Mouse (Mus musculus) limb, embryonic 14.5 days (tissue): ENCODE data around the gene Tmprss7. TPM values are rescaled to one million over a fixed set of nuclear protein-coding genes. Genes with fewer than 3 reads are reported as not detected.

Experiments used
- ATAC-seq: fragments of 200-750 bp; cut with Nextera tagmentation; 2 replicates; pipeline ENCODE4 v1.8.0; 2017; ENCODE audit warnings: low read depth, moderate number of reproducible peaks, moderate TSS enrichment; ENCODE audit not compliant: low FRiP score
- DNase-seq: peaks from one replicate; pipeline ENCODE4 v3.0.0-alpha.2; 2015; ENCODE audit warnings: low spot score
- H3K27ac ChIP-seq: fragments of 300-500 bp; sonication (generic); replicated peaks from 2 replicates; pipeline ENCODE4 v1.5.1; 2014; ENCODE audit warnings: low read depth, mild to moderate bottlenecking, low read length, moderate library complexity, mixed read lengths
- H3K27me3 ChIP-seq: fragments of 300-500 bp; sonication (generic); 2 replicates; pipeline ENCODE4 v1.6.1; 2014; ENCODE audit warnings: low read length, mixed read lengths; ENCODE audit not compliant: control insufficient read depth, insufficient read depth
- H3K36me3 ChIP-seq: fragments of 300-500 bp; sonication (generic); 2 replicates; pipeline ENCODE4 v1.6.1; 2014; ENCODE audit warnings: mild to moderate bottlenecking, low read length, moderate library complexity, mixed read lengths; ENCODE audit not compliant: control insufficient read depth, insufficient read depth
- H3K4me1 ChIP-seq: fragments of 300-500 bp; sonication (generic); 2 replicates; pipeline ENCODE4 v1.6.1; 2014; ENCODE audit warnings: antibody characterized with exemption, low read length, mixed read lengths; ENCODE audit not compliant: control insufficient read depth, insufficient read depth
- H3K4me2 ChIP-seq: fragments of 300-500 bp; sonication (generic); replicated peaks from 2 replicates; pipeline ENCODE4 v1.6.1; 2014; ENCODE audit warnings: low read depth, mild to moderate bottlenecking, low read length, moderate library complexity; ENCODE audit not compliant: severe bottlenecking
- H3K4me3 ChIP-seq: fragments of 300-500 bp; sonication (generic); replicated peaks from 2 replicates; pipeline ENCODE4 v1.5.1; 2014; ENCODE audit warnings: low read length
- H3K9ac ChIP-seq: fragments of 300-500 bp; sonication (generic); 2 replicates; pipeline ENCODE4 v1.6.1; 2014; ENCODE audit warnings: mild to moderate bottlenecking, low read depth, low read length, moderate library complexity; ENCODE audit not compliant: severe bottlenecking
- H3K9me3 ChIP-seq: fragments of 300-500 bp; sonication (generic); 2 replicates; pipeline ENCODE4 v1.6.1; 2016; ENCODE audit warnings: low read length; ENCODE audit not compliant: control insufficient read depth
- POLR2A ChIP-seq: fragments of 200-500 bp; IDR thresholded peaks from 2 replicates; pipeline ENCODE4 v1.8.0; 2012; ENCODE audit warnings: inconsistent platforms, mild to moderate bottlenecking, moderate library complexity, borderline replicate concordance; ENCODE audit not compliant: insufficient read depth, insufficient read length; ENCODE audit errors: extremely low read depth
- WGBS: fragments of 180-500 bp; shearing (Covaris S2); extraction: QIAGEN DNeasy Blood & Tissue Kit; methylation state at CpG from one replicate; pipeline ENCODE4 v1.1.7; 2014; 5-methylcytosine and 5-hydroxymethylcytosine counted together
- polyA plus RNA-seq, 2 experiments: library from polyadenylated mRNA; depleted of rRNA in 1 of 2; stranded (reverse) in 1 of 2; unstranded in 1 of 2; fragments of >200 nt; fragmentation: Nextera tagmentation in 1 of 2; extraction: Ambion mirVana in 1 of 2; gene quantifications; 2 replicates each; pipeline versions ENCODE4 v1.2.1 to v1.2.3; 2012 to 2014

The Tmprss7 gene
- polyA plus RNA-seq, 2 experiments: 0.11 to 0.49 TPM

DNA sequence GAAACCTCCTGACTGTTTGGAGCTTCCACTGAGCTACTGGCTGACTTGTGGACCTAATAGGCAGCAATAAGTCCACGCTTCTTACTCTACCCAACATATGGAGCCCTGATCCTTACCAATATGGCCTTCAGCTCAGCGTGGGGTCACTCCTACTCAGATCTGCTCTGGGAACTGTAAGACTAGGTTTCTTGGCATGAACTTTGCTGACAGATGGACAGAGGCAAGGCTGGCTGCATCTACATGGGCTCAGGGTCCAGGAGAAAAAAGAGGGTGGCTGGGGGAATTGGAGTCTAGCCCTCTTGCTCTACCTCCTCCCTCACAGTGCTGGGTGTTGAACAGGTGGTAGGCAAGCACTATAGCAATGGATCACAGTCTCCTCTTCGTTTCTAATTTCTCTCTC is 6.6 kb downstream of the Tmprss7 start:
- no peak for DNase-seq
- H3K36me3 ChIP-seq: no peaks in the 10 kb centered on the region
- H3K4me2 ChIP-seq: no peak overlapping the region
- H3K4me3 ChIP-seq: no peak overlapping the region
- no peak for ATAC-seq
- H3K9ac ChIP-seq: no peak overlapping the region
- WGBS: 78% methylated on average over 3 of the region's 3 CpGs
- no peak for TF ChIP-seq POLR2A
- H3K27me3 ChIP-seq: no peaks in the 10 kb centered on the region
- no peaks in the 10 kb centered on the region for H3K4me1 ChIP-seq
- no peaks in the 10 kb centered on the region for H3K9me3 ChIP-seq
- H3K27ac ChIP-seq: no peak overlapping the region

DNA sequence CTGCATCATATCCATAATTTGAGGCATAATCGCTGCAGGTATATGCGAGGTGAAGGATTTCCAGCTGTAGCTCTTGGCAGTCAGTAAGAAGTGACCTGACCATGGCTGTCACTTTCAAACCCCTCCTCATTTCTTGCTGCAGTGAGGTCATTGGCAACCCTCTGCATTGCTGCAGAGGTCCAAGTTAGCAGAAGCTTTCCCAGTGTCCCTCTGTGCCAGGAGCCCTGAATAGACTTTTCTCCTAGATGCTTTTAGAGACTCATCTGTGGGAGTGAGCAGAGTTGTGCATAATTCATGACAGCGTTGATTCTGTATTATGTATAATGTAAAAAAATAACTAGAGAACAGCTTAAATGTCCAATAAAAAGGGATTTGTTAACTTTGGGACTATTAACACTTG is 8.2 kb downstream of the Tmprss7 start:
- Histone ChIP-seq H3K9ac (no peak overlapping the region), H3K27me3 (no peaks in the 10 kb centered on the region), H3K9me3 (no peaks in the 10 kb centered on the region), H3K4me3 (no peak overlapping the region), H3K4me2 (no peak overlapping the region), H3K36me3 (no peaks in the 10 kb centered on the region), H3K4me1 (no peaks in the 10 kb centered on the region), H3K27ac (no peak overlapping the region)
- DNase-seq: no peak
- TF ChIP-seq POLR2A: no peak
- no peak for ATAC-seq
- WGBS: 60% methylated on average over 3 of the region's 3 CpGs

- H3K4me1 ChIP-seq: no peaks in the 10 kb centered on the region
- H3K27me3 ChIP-seq: no peaks in the 10 kb centered on the region
- no peak overlapping the region for H3K4me3 ChIP-seq
- TF ChIP-seq POLR2A: no peak
- H3K27ac ChIP-seq: no peak overlapping the region
- no peaks in the 10 kb centered on the region for H3K9me3 ChIP-seq
- ATAC-seq (no peak), DNase-seq (peak; percentile 68)
- 12% methylated on average over 8 of the region's 8 CpGs for WGBS
- no peaks in the 10 kb centered on the region for H3K36me3 ChIP-seq
- H3K4me2 ChIP-seq: no peak overlapping the region
- no peak overlapping the region for H3K9ac ChIP-seq
Measured at GRCm38 (mm10) chr16:45684815-45685214, 8.6 kb downstream of the Tmprss7 start.

- Histone ChIP-seq H3K36me3 (no peaks in the 10 kb centered on the region), H3K9ac (no peak overlapping the region), H3K27ac (no peak overlapping the region), H3K4me1 (no peaks in the 10 kb centered on the region), H3K4me3 (no peak overlapping the region), H3K4me2 (no peak overlapping the region), H3K9me3 (no peaks in the 10 kb centered on the region), H3K27me3 (no peaks in the 10 kb centered on the region)
- no peak for ATAC-seq
- no peak for TF ChIP-seq POLR2A
- WGBS: 48% methylated on average over 1 of the region's 1 CpGs
- no peak for DNase-seq
Measured at GRCm38 (mm10) chr16:45676462-45676861, 17.0 kb downstream of the Tmprss7 start.

DNA sequence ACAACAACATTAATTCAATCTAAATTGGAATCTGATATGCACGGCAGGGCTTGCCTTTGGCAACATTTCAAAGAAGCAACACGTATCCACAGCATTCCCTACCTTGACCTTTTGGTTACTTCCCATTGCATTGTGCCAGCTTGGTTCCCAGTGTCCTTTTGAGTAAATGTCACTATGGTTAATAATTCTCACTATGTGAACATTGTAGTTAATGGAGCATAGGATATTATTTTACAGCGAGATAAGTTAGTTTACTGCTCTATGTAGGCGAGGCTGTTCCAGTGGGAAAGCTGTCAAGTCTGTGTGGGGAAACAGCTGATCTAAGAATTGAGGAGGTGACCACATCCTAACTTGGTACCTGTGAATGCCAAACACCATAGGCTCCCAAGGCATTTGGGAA is 23.5 kb downstream of the Tmprss7 start:
- H3K27ac ChIP-seq: no peak overlapping the region
- H3K4me2 ChIP-seq: no peak overlapping the region
- no peaks in the 10 kb centered on the region for H3K4me1 ChIP-seq
- ATAC-seq (no peak), DNase-seq (no peak)
- no peak overlapping the region for H3K9ac ChIP-seq
- no peaks in the 10 kb centered on the region for H3K36me3 ChIP-seq
- H3K27me3 ChIP-seq: no peaks in the 10 kb centered on the region
- H3K4me3 ChIP-seq: no peak overlapping the region
- 74% methylated on average over 4 of the region's 4 CpGs for WGBS
- no peaks in the 10 kb centered on the region for H3K9me3 ChIP-seq
- TF ChIP-seq POLR2A: no peak

- H3K4me1 ChIP-seq: no peaks in the 10 kb centered on the region
- WGBS: 77% methylated on average over 3 of the region's 3 CpGs
- no peaks in the 10 kb centered on the region for H3K9me3 ChIP-seq
- TF ChIP-seq POLR2A: no peak
- no peak overlapping the region for H3K4me3 ChIP-seq
- H3K27ac ChIP-seq: no peak overlapping the region
- DNase-seq (no peak), ATAC-seq (no peak)
- no peaks in the 10 kb centered on the region for H3K27me3 ChIP-seq
- H3K36me3 ChIP-seq: no peaks in the 10 kb centered on the region
- H3K9ac ChIP-seq: no peak overlapping the region
- no peak overlapping the region for H3K4me2 ChIP-seq
Measured at GRCm38 (mm10) chr16:45668178-45668577, 25.3 kb downstream of the Tmprss7 start.
